Mouse (Mus musculus): ENCODE data around the gene Tnfaip8l3.

GRCm38 (mm10) chr9:54034691-54035090 is 33.5 kb downstream of the Tnfaip8l3 start:
- TF ChIP-seq CTCF (IDR thresholded peaks at IDR 0.05; ENCODE audit: low read depth): no peak
- no peak for TF ChIP-seq EP300 (IDR thresholded peaks at IDR 0.05; ENCODE audit: low read depth)

Measured in heart, postnatal 0 days (tissue).